ENCODE assay signal across 26 mouse cellular contexts in genomic region chr16:20529375-20529774, GRCm38 (mm10). TPM values are rescaled to one million over a fixed set of nuclear protein-coding genes. Genes with fewer than 3 reads are reported as not detected.
DNase-seq lines count a peak whose midpoint lies in the region; ATAC-seq and TF ChIP-seq lines count a peak whose summit lies in the region.
"Had no signal": no experiment of that assay in that cellular context is flagged by ENCODE, and none has a peak within 500 bp of the region (broad histone marks: within the 10 kb centered on the region; RNA-seq: fewer than 3 reads in every experiment).

No protein-coding gene starts in this region.

- no peak overlapping the region for H3K9ac ChIP-seq in liver, embryonic 11.5 days (ENCODE audit: low read depth, low read length)
- H3K9ac ChIP-seq in forebrain, postnatal 0 days = no peak overlapping the region
- H3K9ac ChIP-seq in intestine, postnatal 0 days (ENCODE audit: low read depth, low read length) = no peak overlapping the region
- H3K9ac ChIP-seq: embryonic facial prominence, embryonic 12.5 days; heart, embryonic 13.5 days; intestine, embryonic 15.5 days; midbrain, embryonic 12.5 days had no signal

- peak; percentile 40 to 46 for DNase-seq in cerebellum, postnatal 14 days
- no peak for DNase-seq in cerebellum, adult 18-20 months
- DNase-seq in liver, embryonic 11.5 days (ENCODE audit: low spot score) = no peak
- DNase-seq in liver = no peak
- DNase-seq in brain, adult 2 months (ENCODE audit: low read depth, low spot score) = peak; percentile 47
- DNase-seq in forebrain, postnatal 0 days = peak; percentile 40
- DNase-seq in layer of hippocampus, adult 2 months (ENCODE audit: low spot score in 2 of 2) = no peak
- DNase-seq: adrenal gland, postnatal 14 days; cerebellum, adult 2 months; embryo, embryonic 11 days; heart, postnatal 14 days; kidney, adult 9 months; kidney, postnatal 10 days; right cerebral cortex, postnatal 25 days; thymus, postnatal 14 days had no signal

- no peak overlapping the region for H3K4me2 ChIP-seq in liver, embryonic 11.5 days
- no peak overlapping the region for H3K4me2 ChIP-seq in forebrain, postnatal 0 days (ENCODE audit: low read depth)
- H3K4me2 ChIP-seq in intestine, postnatal 0 days (replicated peaks; ENCODE audit: low read depth) = no peak overlapping the region
- H3K4me2 ChIP-seq: embryonic facial prominence, embryonic 12.5 days; heart, embryonic 13.5 days; intestine, embryonic 15.5 days; midbrain, embryonic 12.5 days had no signal

- H3K9me3 ChIP-seq in liver, embryonic 11.5 days (ENCODE audit: control insufficient read depth, low read length) = no peaks in the 10 kb centered on the region
- no peaks in the 10 kb centered on the region for H3K9me3 ChIP-seq in forebrain, postnatal 0 days (ENCODE audit: low read length)
- H3K9me3 ChIP-seq in intestine, postnatal 0 days (ENCODE audit: control insufficient read depth) = no peaks in the 10 kb centered on the region
- H3K9me3 ChIP-seq: embryonic facial prominence, embryonic 12.5 days; G1E; heart, embryonic 13.5 days; hindbrain, embryonic 10.5 days; intestine, embryonic 15.5 days; megakaryocyte, embryonic 14.5 days; midbrain, embryonic 12.5 days had no signal

- H3K4me1 ChIP-seq in liver, embryonic 11.5 days (replicated peaks; ENCODE audit: control insufficient read depth, insufficient read depth, low read length) = no peaks in the 10 kb centered on the region
- H3K4me1 ChIP-seq in forebrain, postnatal 0 days (ENCODE audit: insufficient read depth) = no peaks in the 10 kb centered on the region
- H3K4me1 ChIP-seq in intestine, postnatal 0 days (replicated peaks; ENCODE audit: control insufficient read depth, insufficient read depth, low read length) = no peaks in the 10 kb centered on the region
- H3K4me1 ChIP-seq: embryonic facial prominence, embryonic 12.5 days; heart, embryonic 13.5 days; hindbrain, embryonic 10.5 days; intestine, embryonic 15.5 days; megakaryocyte, embryonic 14.5 days had no signal

- peaks cover 46% of the 10 kb centered on the region for H3K36me3 ChIP-seq in liver, embryonic 11.5 days (ENCODE audit: control insufficient read depth, insufficient read depth, low read length)
- peaks cover 87% of the 10 kb centered on the region for H3K36me3 ChIP-seq in forebrain, postnatal 0 days (ENCODE audit: insufficient read depth)
- peaks cover 82% of the 10 kb centered on the region for H3K36me3 ChIP-seq in intestine, postnatal 0 days (ENCODE audit: control insufficient read depth, insufficient read depth)

- H3K27ac ChIP-seq in liver, embryonic 11.5 days (ENCODE audit: low read depth, low read length) = 0 out of 2 replicates have a peak overlapping the region, but pooled peaks have one; percentile 34
- H3K27ac ChIP-seq in forebrain, postnatal 0 days (ENCODE audit: low read depth, low read length) = no peak overlapping the region
- H3K27ac ChIP-seq in intestine, postnatal 0 days (ENCODE audit: low read depth, low read length) = no peak overlapping the region
- H3K27ac ChIP-seq in layer of hippocampus, adult 2 months = no peak overlapping the region
- H3K27ac ChIP-seq: embryonic facial prominence, embryonic 12.5 days; heart, embryonic 13.5 days; hindbrain, embryonic 10.5 days; intestine, embryonic 15.5 days; midbrain, embryonic 12.5 days had no signal

- WGBS in liver, embryonic 11.5 days = 89% methylated on average over 1 of the region's 1 CpGs
- WGBS in forebrain, postnatal 0 days = 23% methylated on average over 1 of the region's 1 CpGs
- 72% methylated on average over 1 of the region's 1 CpGs for WGBS in intestine, postnatal 0 days

- no peaks in the 10 kb centered on the region for H3K27me3 ChIP-seq in liver, embryonic 11.5 days (replicated peaks; ENCODE audit: control insufficient read depth, insufficient read depth, low read length)
- no peaks in the 10 kb centered on the region for H3K27me3 ChIP-seq in forebrain, postnatal 0 days (ENCODE audit: insufficient read depth, low read length)
- no peaks in the 10 kb centered on the region for H3K27me3 ChIP-seq in intestine, postnatal 0 days (replicated peaks; ENCODE audit: control insufficient read depth, insufficient read depth, low read length)
- H3K27me3 ChIP-seq: embryonic facial prominence, embryonic 12.5 days; heart, embryonic 13.5 days; intestine, embryonic 15.5 days; megakaryocyte, embryonic 14.5 days; midbrain, embryonic 12.5 days; Patski had no signal

- TF ChIP-seq CTCF in forebrain, postnatal 0 days (IDR thresholded peaks at IDR 0.05; ENCODE audit: low read depth) = no peak
- TF ChIP-seq CTCF in intestine, postnatal 0 days (IDR thresholded peaks at IDR 0.05; ENCODE audit: low read depth) = no peak
- TF ChIP-seq CTCF in layer of hippocampus, adult 2 months (conservative IDR thresholded peaks at IDR 0.05) = no peak

- no peak for ATAC-seq in liver, embryonic 11.5 days (replicated peaks; ENCODE audit: low FRiP score)
- no peak for ATAC-seq in forebrain, postnatal 0 days
- no peak for ATAC-seq in intestine, postnatal 0 days
- ATAC-seq: hindbrain, embryonic 16.5 days; intestine, embryonic 15.5 days; Patski had no signal

- H3K4me3 ChIP-seq in liver, embryonic 11.5 days (ENCODE audit: low read depth, low read length) = no peak overlapping the region
- H3K4me3 ChIP-seq in forebrain, postnatal 0 days (ENCODE audit: low read depth, low read length) = no peak overlapping the region
- no peak overlapping the region for H3K4me3 ChIP-seq in intestine, postnatal 0 days (ENCODE audit: low read depth, low read length)
- no peak overlapping the region for H3K4me3 ChIP-seq in layer of hippocampus, adult 2 months
- H3K4me3 ChIP-seq: embryonic facial prominence, embryonic 12.5 days; heart, embryonic 13.5 days; hindbrain, embryonic 10.5 days; intestine, embryonic 15.5 days; megakaryocyte, embryonic 14.5 days; midbrain, embryonic 12.5 days had no signal

RNA-seq across cellular contexts. Expression of gene Ap2m1, which starts 5.9 kb away (rescaled TPM):
- polyA plus RNA-seq in liver, embryonic 11.5 days (2014; fragmentation: Nextera tagmentation; extraction: Ambion mirVana) = 519 and 569 TPM in 2 replicates
- 958 and 994 TPM in 2 replicates for total RNA-seq in forebrain, postnatal 0 days (2014; rRNA removed)
- polyA plus RNA-seq in forebrain, postnatal 0 days (2015; fragmentation: Nextera tagmentation; extraction: Ambion mirVana) = 1,434 and 1,486 TPM in 2 replicates
- polyA plus RNA-seq in intestine, postnatal 0 days (2015; fragmentation: Nextera tagmentation; extraction: Ambion mirVana) = 411 and 423 TPM in 2 replicates
- 100 to 1,000 TPM; 712 to 736 TPM for total RNA-seq in layer of hippocampus, adult 2 months (2021)

RNA-seq across cellular contexts. Expression of gene Dvl3, which starts 12.6 kb away (rescaled TPM):
- polyA plus RNA-seq in liver, embryonic 11.5 days (2014; fragmentation: Nextera tagmentation; extraction: Ambion mirVana) = 18.9 and 20.3 TPM in 2 replicates
- total RNA-seq in forebrain, postnatal 0 days (2014; rRNA removed) = 21.1 and 28.6 TPM in 2 replicates
- 23.9 and 25.8 TPM in 2 replicates for polyA plus RNA-seq in forebrain, postnatal 0 days (2015; fragmentation: Nextera tagmentation; extraction: Ambion mirVana)
- 11.5 and 13.7 TPM in 2 replicates for polyA plus RNA-seq in intestine, postnatal 0 days (2015; fragmentation: Nextera tagmentation; extraction: Ambion mirVana)
- total RNA-seq in layer of hippocampus, adult 2 months (2021) = 10 to 100 TPM; 56.5 to 56.9 TPM

RNA-seq across cellular contexts. Expression of gene Abcf3, which starts 19.0 kb away (rescaled TPM):
- 49.2 and 50.9 TPM in 2 replicates for polyA plus RNA-seq in liver, embryonic 11.5 days (2014; fragmentation: Nextera tagmentation; extraction: Ambion mirVana)
- 71.7 and 72.7 TPM in 2 replicates for total RNA-seq in forebrain, postnatal 0 days (2014; rRNA removed)
- 58.0 and 60.3 TPM in 2 replicates for polyA plus RNA-seq in forebrain, postnatal 0 days (2015; fragmentation: Nextera tagmentation; extraction: Ambion mirVana)
- 47.0 and 64.3 TPM in 2 replicates for polyA plus RNA-seq in intestine, postnatal 0 days (2015; fragmentation: Nextera tagmentation; extraction: Ambion mirVana)
- total RNA-seq in layer of hippocampus, adult 2 months (2021) = 10 to 100 TPM; 85.1 to 93.0 TPM

RNA-seq across cellular contexts. Expression of gene Eif2b5, which starts 30.8 kb away (rescaled TPM):
- 125 and 132 TPM in 2 replicates for polyA plus RNA-seq in liver, embryonic 11.5 days (2014; fragmentation: Nextera tagmentation; extraction: Ambion mirVana)
- total RNA-seq in forebrain, postnatal 0 days (2014; rRNA removed) = 91.3 and 102 TPM in 2 replicates
- 70.8 and 77.6 TPM in 2 replicates for polyA plus RNA-seq in forebrain, postnatal 0 days (2015; fragmentation: Nextera tagmentation; extraction: Ambion mirVana)
- polyA plus RNA-seq in intestine, postnatal 0 days (2015; fragmentation: Nextera tagmentation; extraction: Ambion mirVana) = 37.2 and 37.8 TPM in 2 replicates
- 10 to 100 TPM; 48.9 to 50.4 TPM for total RNA-seq in layer of hippocampus, adult 2 months (2021)

RNA-seq across cellular contexts. Expression of gene Vwa5b2, which starts 59.9 kb away (rescaled TPM):
- 0.58 and 1.1 TPM in 2 replicates for polyA plus RNA-seq in liver, embryonic 11.5 days (2014; fragmentation: Nextera tagmentation; extraction: Ambion mirVana)
- total RNA-seq in forebrain, postnatal 0 days (2014; rRNA removed) = 20.3 and 20.9 TPM in 2 replicates
- 5.9 and 8.7 TPM in 2 replicates for polyA plus RNA-seq in forebrain, postnatal 0 days (2015; fragmentation: Nextera tagmentation; extraction: Ambion mirVana)
- polyA plus RNA-seq in intestine, postnatal 0 days (2015; fragmentation: Nextera tagmentation; extraction: Ambion mirVana) = 1.7 and 2.0 TPM in 2 replicates
- 10 to 100 TPM; 25.2 to 27.2 TPM for total RNA-seq in layer of hippocampus, adult 2 months (2021)
- total RNA-seq: G1E; heart, postnatal 14 days; monocyte, adult 5-6 weeks had no signal

Comparison
In these comparisons a context has a peak if more than half of its experiments do, and no peak if none do; other contexts are left out.
1. DNase-seq: peak in cerebellum, postnatal 14 days (2 of 2), brain, adult 2 months (single experiment) and forebrain, postnatal 0 days (single experiment); none in cerebellum, adult 18-20 months (0 of 2), liver, embryonic 11.5 days (single experiment), liver (single experiment) and layer of hippocampus, adult 2 months (0 of 2).